Mouse (Mus musculus): ENCODE measurements around the gene Rnf17.

GRCm38 (mm10) chr14:56379336-56379735 is 23.0 kb upstream of the Rnf17 start:
- TF ChIP-seq CTCF (IDR thresholded peaks at IDR 0.05; ENCODE audit: low read depth, low read length) = no peak
- no peak for TF ChIP-seq POLR2A (IDR thresholded peaks at IDR 0.05; ENCODE audit: borderline replicate concordance, low read depth, low read length)
